Mouse (Mus musculus) MEL (cell line): ENCODE results near the gene Thsd4. TPM values are rescaled to one million over a fixed set of nuclear protein-coding genes. Genes with fewer than 3 reads are reported as not detected.

Experiments used
- DNase-seq: peaks from one replicate; pipeline ENCODE4 v3.0.0; 2011; ENCODE audit warnings: low read depth, low spot score
- H3K27ac ChIP-seq: 2 replicates; pipeline ENCODE4 v1.5.1; 2012; ENCODE audit warnings: low read depth, mild to moderate bottlenecking, control low read depth, low read length, moderate library complexity; ENCODE audit not compliant: control insufficient read depth
- H3K27me3 ChIP-seq, 2 experiments: fragments of 150-350 bp in 1 of 2; sonication (generic) in 1 of 2; 2 replicates each; pipeline ENCODE4 v1.6.1; 2012; ENCODE audit warnings: low read length in 2 of 2, mild to moderate bottlenecking in 2 of 2, improper control_type of control experiment in 1 of 2, moderate library complexity in 1 of 2; ENCODE audit not compliant: insufficient read depth in 2 of 2, control insufficient read depth in 1 of 2
- H3K36me3 ChIP-seq, 2 experiments: 2 replicates each; pipeline ENCODE4 v1.6.1; 2012 to 2014; ENCODE audit warnings: low read length in 2 of 2, improper control_type of control experiment in 1 of 2, inconsistent platforms in 1 of 2, mild to moderate bottlenecking in 1 of 2; ENCODE audit not compliant: insufficient read depth in 2 of 2, control insufficient read depth in 1 of 2
- H3K4me1 ChIP-seq, 2 experiments: fragments of 150-350 bp in 1 of 2; sonication (generic) in 1 of 2; 2 replicates each; pipeline ENCODE4 v1.6.1; 2012; ENCODE audit warnings: low read length in 2 of 2, improper control_type of control experiment in 1 of 2, mild to moderate bottlenecking in 1 of 2; ENCODE audit not compliant: insufficient read depth in 2 of 2, control insufficient read depth in 1 of 2
- H3K4me3 ChIP-seq, 2 experiments: fragments of 150-350 bp in 1 of 2; sonication (generic) in 1 of 2; 2 replicates each; pipeline ENCODE4 v1.5.1; 2012; ENCODE audit warnings: low read depth in 2 of 2, low read length in 2 of 2, mild to moderate bottlenecking in 2 of 2, moderate library complexity in 2 of 2, control low read depth in 1 of 2, improper control_type of control experiment in 1 of 2; ENCODE audit not compliant: control insufficient read depth in 1 of 2, insufficient read depth in 1 of 2
- H3K79me2 ChIP-seq: 2 replicates; pipeline ENCODE4 v1.6.1; 2012; ENCODE audit warnings: mild to moderate bottlenecking, low read length, moderate library complexity; ENCODE audit not compliant: control insufficient read depth, poor library complexity, insufficient read depth
- H3K9ac ChIP-seq: 2 replicates; pipeline ENCODE4 v1.6.1; 2012; ENCODE audit warnings: low read depth, mild to moderate bottlenecking, control low read depth, low read length, moderate library complexity; ENCODE audit not compliant: control insufficient read depth, poor library complexity, severe bottlenecking
- H3K9me3 ChIP-seq: fragments of 150-350 bp; sonication (generic); replicated peaks from 2 replicates; pipeline ENCODE4 v1.6.1; 2012; ENCODE audit warnings: mild to moderate bottlenecking, low read length, improper control_type of control experiment, moderate library complexity; ENCODE audit not compliant: insufficient read depth
- CHD1 ChIP-seq: IDR thresholded peaks from 2 replicates; pipeline ENCODE4 v1.6.1; 2012; ENCODE audit warnings: low read depth, mild to moderate bottlenecking, inconsistent platforms, low read length, improper control_type of control experiment
- CHD2 ChIP-seq: IDR thresholded peaks from 2 replicates; pipeline ENCODE4 v1.6.1; 2011; ENCODE audit warnings: low read length, improper control_type of control experiment
- CTCF ChIP-seq, 3 experiments: IDR thresholded peaks in 2 of 3; conservative IDR thresholded peaks in 1 of 3; 2 replicates each; pipeline ENCODE4 v1.5.1; 2011 to 2012; ENCODE audit warnings: low read length in 3 of 3, low read depth in 2 of 3, mild to moderate bottlenecking in 2 of 3, improper control_type of control experiment in 1 of 3, inconsistent platforms in 1 of 3, mixed read lengths in 1 of 3, moderate library complexity in 1 of 3; ENCODE audit not compliant: control insufficient read depth in 1 of 3, insufficient read depth in 1 of 3, poor library complexity in 1 of 3, severe bottlenecking in 1 of 3
- E2F4 ChIP-seq: IDR thresholded peaks from 2 replicates; pipeline ENCODE4 v1.6.1; 2011; ENCODE audit warnings: low read depth, low read length, improper control_type of control experiment, borderline replicate concordance
- ELF1 ChIP-seq: IDR thresholded peaks from 2 replicates; pipeline ENCODE4 v1.6.1; 2014; ENCODE audit warnings: low read depth, mild to moderate bottlenecking, inconsistent platforms, low read length, improper control_type of control experiment, moderate library complexity
- JUND ChIP-seq: IDR thresholded peaks from 2 replicates; pipeline ENCODE4 v1.6.1; 2011; ENCODE audit warnings: low read depth, mild to moderate bottlenecking, improper control_type of control experiment, low read length
- MAX ChIP-seq: IDR thresholded peaks from 2 replicates; pipeline ENCODE4 v1.6.1; 2011; ENCODE audit warnings: low read length, improper control_type of control experiment
- MEF2A ChIP-seq: IDR thresholded peaks from 2 replicates; pipeline ENCODE4 v1.6.1; 2014; ENCODE audit warnings: low read depth, mild to moderate bottlenecking, inconsistent platforms, low read length, improper control_type of control experiment; ENCODE audit not compliant: poor library complexity, insufficient replicate concordance, severe bottlenecking; ENCODE audit errors: extremely low read depth
- MYB ChIP-seq: IDR thresholded peaks from 2 replicates; pipeline ENCODE4 v1.6.1; 2011; ENCODE audit warnings: mild to moderate bottlenecking, low read depth, low read length, improper control_type of control experiment
- MYC ChIP-seq: IDR thresholded peaks from 2 replicates; pipeline ENCODE4 v1.6.1; 2011; ENCODE audit warnings: low read depth, mild to moderate bottlenecking, low read length, improper control_type of control experiment, moderate library complexity
- NELFE ChIP-seq: IDR thresholded peaks from 2 replicates; pipeline ENCODE4 v1.6.1; 2011; ENCODE audit warnings: low read depth, low read length, improper control_type of control experiment
- POLR2AphosphoS2 ChIP-seq: IDR thresholded peaks from 2 replicates; pipeline ENCODE4 v1.6.1; 2011; ENCODE audit warnings: low read length, improper control_type of control experiment
- SIN3A ChIP-seq: IDR thresholded peaks from 2 replicates; pipeline ENCODE4 v1.6.1; 2012; ENCODE audit warnings: low read length, improper control_type of control experiment, inconsistent platforms
- SMC3 ChIP-seq: IDR thresholded peaks from 2 replicates; pipeline ENCODE4 v1.6.1; 2011; ENCODE audit warnings: low read depth, low read length, improper control_type of control experiment
- TCF12 ChIP-seq: IDR thresholded peaks from 2 replicates; pipeline ENCODE4 v1.6.1; 2014; ENCODE audit warnings: low read depth, mild to moderate bottlenecking, inconsistent platforms, low read length, improper control_type of control experiment, moderate library complexity
- USF1 ChIP-seq: IDR thresholded peaks from 2 replicates; pipeline ENCODE4 v1.6.1; 2014; ENCODE audit warnings: low read depth, mild to moderate bottlenecking, inconsistent platforms, low read length, improper control_type of control experiment, moderate library complexity
- USF2 ChIP-seq, 2 experiments: IDR thresholded peaks; 2 replicates each; pipeline ENCODE4 v1.6.1; 2011 to 2012; ENCODE audit warnings: improper control_type of control experiment in 2 of 2, low read length in 2 of 2, borderline replicate concordance in 1 of 2, inconsistent platforms in 1 of 2, low read depth in 1 of 2, mild to moderate bottlenecking in 1 of 2; ENCODE audit not compliant: insufficient read depth in 1 of 2
- ZC3H11A ChIP-seq: IDR thresholded peaks from 2 replicates; pipeline ENCODE4 v1.6.1; 2012; ENCODE audit warnings: low read depth, mild to moderate bottlenecking, inconsistent platforms, low read length, improper control_type of control experiment
- ZMIZ1 ChIP-seq: IDR thresholded peaks from 2 replicates; pipeline ENCODE4 v1.6.1; 2012; ENCODE audit warnings: low read depth, mild to moderate bottlenecking, inconsistent platforms, low read length, improper control_type of control experiment, moderate library complexity
- ZNF384 ChIP-seq: IDR thresholded peaks from 2 replicates; pipeline ENCODE4 v1.6.1; 2012; ENCODE audit warnings: low read depth, mild to moderate bottlenecking, inconsistent platforms, low read length, improper control_type of control experiment
- polyA plus RNA-seq, 2 experiments: library from polyadenylated mRNA; stranded (reverse) in 1 of 2; unstranded in 1 of 2; fragments of >175 nt in 1 of 2; fragments of >200 nt in 1 of 2; gene quantifications; 2 replicates each; pipeline versions ENCODE4 v1.2.1 to v1.2.4; 2012; ENCODE audit warnings: low replicate concordance in 2 of 2, low read depth in 1 of 2; ENCODE audit not compliant: insufficient read length in 2 of 2, insufficient read depth in 1 of 2, missing spikeins in 1 of 2
- total RNA-seq: library from RNA; depleted of rRNA; stranded (reverse); fragments of 300-350 nt; gene quantifications from 2 replicates; pipeline ENCODE4 v1.2.3, GENCODE M21; 2012

The Thsd4 gene
- total and polyA plus RNA-seq, 3 experiments = 0.08 TPM; not detected in 1

- no peaks in the 10 kb centered on the region for H3K79me2 ChIP-seq
- H3K9ac ChIP-seq = no peak overlapping the region
- TF ChIP-seq CHD1 (no peak), USF1 (no peak), USF2 (IDR thresholded peaks at IDR 0.05; ENCODE audit: borderline replicate concordance in 1 of 2, insufficient read depth in 1 of 2, low read depth in 1 of 2, low read length in 2 of 2) (no peak), ZMIZ1 (no peak), CTCF (IDR thresholded peaks at IDR 0.05 in 2 of 3, conservative IDR thresholded peaks at IDR 0.05 in 1 of 3; ENCODE audit: control insufficient read depth in 1 of 3, insufficient read depth in 1 of 3, low read depth in 2 of 3, low read length in 3 of 3, poor library complexity in 1 of 3, severe bottlenecking in 1 of 3) (no peak), ZC3H11A (no peak), MYB (no peak), ZNF384 (no peak)
- TF ChIP-seq, all 39 proteins: peak for 0
- Histone ChIP-seq H3K9me3 (no peaks in the 10 kb centered on the region), H3K4me1 (no peaks in the 10 kb centered on the region), H3K4me3 (no peak overlapping the region), H3K27me3 (peaks cover 0 to 3% of the 10 kb centered on the region in 2 experiments; a peak in 3 of 4 replicates), H3K27ac (no peak overlapping the region), H3K36me3 (no peaks in the 10 kb centered on the region)
- DNase-seq = no peak
Observed at GRCm38 (mm10) chr9:59997725-59998124, 524.1 kb downstream of the Thsd4 start.

GRCm38 (mm10) chr9:59991407-59991806 is 530.4 kb downstream of the Thsd4 start:
- TF ChIP-seq TCF12 (no peak), POLR2AphosphoS2 (no peak), CTCF (IDR thresholded peaks at IDR 0.05 in 2 of 3, conservative IDR thresholded peaks at IDR 0.05 in 1 of 3; ENCODE audit: control insufficient read depth in 1 of 3, insufficient read depth in 1 of 3, low read depth in 2 of 3, low read length in 3 of 3, poor library complexity in 1 of 3, severe bottlenecking in 1 of 3) (no peak), SMC3 (no peak), USF2 (IDR thresholded peaks at IDR 0.05; ENCODE audit: borderline replicate concordance in 1 of 2, insufficient read depth in 1 of 2, low read depth in 1 of 2, low read length in 2 of 2) (no peak), E2F4 (no peak), MAX (no peak), SIN3A (no peak), NELFE (no peak), ZNF384 (no peak), ELF1 (no peak), MYC (no peak), JUND (no peak), MEF2A (no peak), CHD2 (no peak)
- no peak overlapping the region for H3K4me3 ChIP-seq
- H3K9ac ChIP-seq = no peak overlapping the region
- no peak overlapping the region for H3K27ac ChIP-seq
- no peaks in the 10 kb centered on the region for H3K4me1 ChIP-seq
- DNase-seq = no peak
- peaks cover 0 to 3% of the 10 kb centered on the region in 2 experiments; a peak in 3 of 4 replicates for H3K27me3 ChIP-seq
- H3K36me3 ChIP-seq = no peaks in the 10 kb centered on the region
- no peaks in the 10 kb centered on the region for H3K9me3 ChIP-seq
- no peaks in the 10 kb centered on the region for H3K79me2 ChIP-seq
